Mouse (Mus musculus) fat pad, adult 2 months (tissue): ENCODE results near the gene Patj.
"Not testable (repeated sequence)": the region's sequence is repeated elsewhere in the genome, so short reads cannot be mapped to it uniquely, and the experiment has no call there.

Source experiments
- DNase-seq: peaks from one replicate; pipeline ENCODE4 v3.0.0-alpha.2; 2011; ENCODE audit warnings: low read depth, low spot score; ENCODE audit errors: extremely low read depth

Patj gene

DNA sequence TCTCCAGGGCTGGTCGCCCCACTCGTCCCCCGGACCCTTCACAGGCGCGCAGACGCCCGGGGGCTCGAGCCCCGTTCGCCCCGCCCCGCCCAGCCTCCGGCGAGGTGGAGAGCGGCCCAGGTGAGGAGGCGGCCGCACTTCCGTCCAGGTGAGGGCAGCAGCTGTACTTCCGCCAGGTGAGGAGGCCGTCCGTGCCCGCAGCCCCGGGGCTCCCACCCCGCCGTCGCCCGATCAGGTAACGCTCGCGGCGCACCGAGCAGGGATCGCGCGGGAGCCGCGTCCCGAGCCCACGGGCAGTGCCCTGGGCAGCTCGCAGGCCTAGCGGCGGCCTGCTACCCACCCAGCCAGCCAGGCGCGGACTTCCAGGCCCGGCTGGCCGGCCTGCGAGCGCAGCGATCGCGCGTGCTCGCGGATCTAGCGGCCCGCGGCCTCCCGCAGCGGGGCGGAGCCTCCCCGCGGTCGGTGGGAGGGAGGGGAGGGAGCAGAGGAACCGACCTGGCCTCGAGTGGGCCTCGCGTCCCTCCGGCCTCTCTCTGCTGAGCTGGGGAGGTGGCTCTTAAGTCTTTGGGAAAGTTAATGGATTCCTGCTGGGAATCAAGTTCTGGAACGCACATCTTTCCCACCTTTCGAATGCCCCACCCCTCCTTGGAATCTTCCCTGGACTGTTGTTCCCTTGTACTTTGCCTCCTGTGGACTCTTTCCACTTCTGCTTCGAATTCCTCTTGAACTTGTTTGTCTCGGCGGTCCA is at the start of gene Patj:
Gene Patj, plus strand, starts transcription at position 96 of the 748 bp plus-strand sequence.
- no peak for DNase-seq

- peak; percentile 3 for DNase-seq
These were observed 47.0 kb upstream of the Patj start for GRCm38 (mm10) chr4:98348580-98348979.

DNA sequence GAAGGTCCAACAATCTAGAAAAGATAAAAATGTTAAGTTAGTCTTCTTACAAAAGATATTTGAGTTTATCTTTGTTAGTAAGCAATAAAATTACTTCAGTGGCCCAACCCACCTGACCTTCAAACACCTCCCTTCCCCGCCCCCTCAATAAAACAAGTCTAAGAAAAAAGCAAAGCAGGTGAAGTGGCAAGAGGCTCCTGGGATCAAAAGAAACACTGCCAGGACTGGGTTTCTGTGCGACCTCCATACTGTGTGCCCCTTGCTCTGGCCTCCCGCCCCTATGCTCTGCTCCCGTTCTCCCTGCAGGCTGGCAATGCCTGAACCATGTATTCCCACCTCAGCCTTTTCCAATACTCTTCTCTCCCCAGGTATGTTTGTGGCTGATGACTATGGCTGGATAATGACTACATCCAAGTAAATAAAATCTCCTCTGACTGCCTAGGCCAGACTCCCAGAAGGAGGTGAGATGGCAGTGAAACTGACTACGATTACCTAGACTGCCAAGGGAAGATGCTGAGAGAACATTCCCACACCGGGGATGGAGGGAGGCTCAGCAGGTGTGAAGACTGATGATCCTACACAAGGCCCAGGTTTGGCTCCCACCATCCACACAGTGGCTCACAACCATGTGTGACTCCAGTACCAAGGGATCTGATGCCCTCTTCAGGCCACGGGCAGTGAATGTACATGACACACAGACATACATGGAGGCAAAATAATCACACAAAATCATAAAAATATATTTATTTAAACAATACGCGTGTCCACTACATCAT is 37.4 kb upstream of the Patj start:
- no peak for DNase-seq

GRCm38 (mm10) chr4:98375401-98375800 is 20.2 kb upstream of the Patj start:
- DNase-seq, result no peak

DNA sequence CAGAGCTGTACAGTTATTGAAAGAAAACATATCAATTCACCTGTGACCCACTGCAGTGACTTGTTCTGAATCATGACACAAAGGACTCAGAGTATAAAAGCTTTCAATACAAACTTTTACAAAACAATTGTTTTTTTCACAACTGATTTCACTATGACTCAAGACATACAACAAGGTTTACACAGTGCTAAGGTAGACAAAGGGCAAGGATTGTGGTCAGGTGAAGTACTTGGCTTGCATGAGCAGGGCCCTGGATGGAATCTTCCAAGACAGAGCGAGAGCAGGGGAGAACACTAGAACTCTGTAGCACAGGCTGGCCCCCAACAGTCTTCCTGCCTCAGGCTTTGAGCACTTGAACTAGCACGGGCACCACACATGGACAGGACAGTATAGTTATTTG is 18.6 kb upstream of the Patj start:
- DNase-seq, result no peak

DNA sequence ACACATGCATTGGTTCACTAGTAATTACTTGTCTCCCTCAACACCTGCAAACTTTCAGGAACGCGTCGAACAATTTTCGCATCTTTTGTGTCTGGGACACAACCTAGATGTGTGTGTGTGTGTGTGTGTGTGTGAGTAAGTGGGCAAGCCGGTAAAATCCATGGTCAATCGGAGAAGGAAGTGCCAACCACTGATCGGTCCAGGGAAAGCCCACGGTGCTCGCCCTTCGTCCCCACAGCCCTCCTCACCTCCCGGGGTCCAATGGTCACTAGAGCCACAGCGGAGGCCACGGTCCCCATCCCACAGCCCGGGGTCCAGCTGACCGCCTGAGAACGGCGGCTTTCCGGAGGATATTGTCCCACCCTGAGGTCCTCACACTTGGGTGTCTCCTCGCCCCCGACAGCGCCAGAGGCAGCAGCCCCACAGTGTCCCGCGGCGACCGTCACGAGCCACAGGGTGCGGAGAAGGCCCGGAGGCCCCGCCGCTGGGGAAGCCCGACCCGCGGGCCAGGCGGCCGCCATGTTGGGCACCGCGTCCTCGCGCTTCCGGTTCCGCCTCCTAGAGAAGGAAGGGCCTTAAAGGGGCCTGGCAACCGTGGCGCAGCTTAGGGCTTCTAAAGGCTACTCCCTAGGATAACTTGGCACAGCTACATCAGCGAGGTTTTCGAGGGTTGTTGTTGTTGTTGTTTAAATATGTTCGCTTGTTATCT is 12.7 kb upstream of the Patj start, which contains the start of gene Tm2d1:
Gene Tm2d1, minus strand, starts transcription at position 591 of the 709 bp plus-strand sequence.
- no peak for DNase-seq

DNA sequence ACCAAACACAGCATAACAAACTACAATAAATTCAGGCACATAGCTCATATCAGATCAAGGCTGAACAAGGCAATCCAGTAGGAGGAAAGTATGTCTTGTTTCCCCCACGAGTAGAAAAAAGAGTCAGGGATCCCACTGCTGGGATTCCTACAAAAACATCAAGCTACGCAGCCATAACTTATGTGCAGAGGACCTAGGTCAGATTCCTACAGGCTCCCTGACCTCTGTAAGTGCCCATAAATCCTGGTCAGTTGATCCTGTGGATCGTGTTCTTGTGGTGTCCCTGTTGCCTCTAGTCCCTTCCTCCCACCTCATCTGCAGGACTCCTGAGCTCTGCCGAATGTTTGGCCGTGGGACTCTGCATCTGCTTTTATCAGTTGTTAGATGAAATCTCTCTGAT is 10.5 kb upstream of the Patj start:
- DNase-seq, result no peak

GRCm38 (mm10) chr4:98395346-98395689 is 267 bp upstream of the Patj start:
- no peak for DNase-seq

GRCm38 (mm10) chr4:98400926-98401583 is 5.5 kb downstream of the Patj start:
- DNase-seq, result no peak

DNA sequence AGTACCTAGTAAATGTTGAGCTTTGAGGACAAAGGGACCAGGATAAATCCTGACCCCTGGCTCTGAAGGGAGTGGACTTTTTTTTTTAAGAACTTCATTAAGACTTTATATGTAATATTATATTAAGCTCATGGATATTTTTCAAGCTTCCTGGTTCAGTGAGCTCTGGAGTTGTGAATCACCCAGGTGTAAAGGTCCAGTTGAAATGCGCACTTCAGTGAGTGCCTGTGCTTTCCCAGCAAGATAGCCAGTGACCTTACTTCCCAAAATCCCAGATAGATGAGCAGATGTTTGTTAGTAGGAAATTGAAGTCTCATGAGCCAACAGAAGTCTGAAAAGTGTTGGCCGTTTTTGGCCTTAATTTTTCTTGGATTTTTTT is 6.0 kb downstream of the Patj start:
- no peak for DNase-seq

DNA sequence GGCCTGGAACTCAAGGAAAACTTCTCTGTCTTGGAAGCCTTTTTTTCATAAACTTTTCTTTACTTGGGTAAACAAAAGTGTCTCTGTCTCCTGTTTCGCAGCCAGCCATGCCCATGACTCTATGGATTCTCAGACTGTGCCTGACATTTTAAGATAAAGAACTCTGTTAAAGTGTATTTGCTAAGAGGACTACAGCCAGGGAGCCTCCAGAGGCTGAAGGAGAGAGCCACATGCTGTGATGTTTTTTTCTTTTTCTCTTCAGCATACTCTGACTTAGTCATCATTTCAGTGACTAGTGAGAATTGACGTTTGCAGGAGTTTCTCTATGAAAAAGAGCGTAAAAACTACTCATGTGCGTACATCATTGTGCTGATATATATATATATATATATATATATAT is 7.9 kb downstream of the Patj start:
- no peak for DNase-seq

GRCm38 (mm10) chr4:98404412-98404811 is 8.8 kb downstream of the Patj start:
- DNase-seq, result no peak

DNA sequence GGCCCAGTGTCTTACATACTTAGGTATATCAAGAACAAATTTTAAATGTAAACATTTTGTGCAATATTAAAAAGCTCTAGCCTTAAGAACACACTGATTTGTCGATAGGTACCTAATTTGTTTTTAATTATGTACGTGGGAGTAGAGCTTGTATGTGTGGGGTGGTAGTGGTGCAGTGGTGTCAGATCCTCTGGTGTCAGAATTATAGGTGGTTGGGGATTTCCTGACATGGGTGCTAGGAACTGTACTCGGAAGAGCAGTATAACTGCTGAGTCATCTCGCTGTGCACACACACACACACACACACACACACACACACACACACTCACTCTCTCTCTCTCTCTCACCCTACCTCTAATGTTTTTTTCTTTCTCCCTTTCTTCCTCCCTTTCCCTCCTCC is 12.9 kb downstream of the Patj start:
- DNase-seq, result no peak

DNA sequence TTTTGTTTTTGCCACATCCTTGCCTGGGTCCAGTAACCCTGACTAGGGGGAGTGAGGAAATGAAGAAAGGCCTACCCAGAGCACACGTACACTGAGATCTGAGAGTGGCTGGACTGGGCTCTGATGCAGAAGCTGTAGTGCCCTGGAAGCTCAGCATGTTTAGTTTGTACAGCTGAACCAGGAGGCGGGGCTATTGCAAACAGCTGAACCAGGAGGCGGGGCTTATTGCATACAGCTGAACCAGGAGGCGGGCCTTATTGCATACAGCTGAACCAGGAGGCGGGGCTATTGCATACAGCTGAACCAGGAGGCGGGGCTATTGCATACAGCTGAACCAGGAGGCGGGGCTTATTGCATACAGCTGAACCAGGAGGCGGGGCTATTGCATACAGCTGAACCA is 19.6 kb downstream of the Patj start:
- DNase-seq, result not testable (repeated sequence)

DNA sequence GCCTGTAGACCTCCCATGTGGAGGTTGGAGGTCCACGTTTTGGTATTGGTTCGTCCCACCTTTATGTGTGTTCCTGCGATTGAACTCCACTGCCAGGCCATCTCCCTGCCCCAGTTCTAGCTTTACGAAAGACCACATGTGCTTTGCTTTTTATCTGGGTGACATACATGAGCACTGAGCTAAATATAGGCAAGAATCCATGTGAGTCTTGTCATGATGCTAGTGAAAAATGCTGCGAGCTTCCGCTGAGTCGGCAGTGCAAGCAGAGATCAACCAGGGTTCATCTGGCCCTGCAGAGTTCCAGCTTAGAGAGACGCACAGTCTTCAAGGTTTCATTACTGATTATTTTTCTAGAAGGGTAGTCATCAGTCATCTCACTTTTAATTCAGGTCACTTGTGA is 32.8 kb downstream of the Patj start:
- DNase-seq, result no peak

DNA sequence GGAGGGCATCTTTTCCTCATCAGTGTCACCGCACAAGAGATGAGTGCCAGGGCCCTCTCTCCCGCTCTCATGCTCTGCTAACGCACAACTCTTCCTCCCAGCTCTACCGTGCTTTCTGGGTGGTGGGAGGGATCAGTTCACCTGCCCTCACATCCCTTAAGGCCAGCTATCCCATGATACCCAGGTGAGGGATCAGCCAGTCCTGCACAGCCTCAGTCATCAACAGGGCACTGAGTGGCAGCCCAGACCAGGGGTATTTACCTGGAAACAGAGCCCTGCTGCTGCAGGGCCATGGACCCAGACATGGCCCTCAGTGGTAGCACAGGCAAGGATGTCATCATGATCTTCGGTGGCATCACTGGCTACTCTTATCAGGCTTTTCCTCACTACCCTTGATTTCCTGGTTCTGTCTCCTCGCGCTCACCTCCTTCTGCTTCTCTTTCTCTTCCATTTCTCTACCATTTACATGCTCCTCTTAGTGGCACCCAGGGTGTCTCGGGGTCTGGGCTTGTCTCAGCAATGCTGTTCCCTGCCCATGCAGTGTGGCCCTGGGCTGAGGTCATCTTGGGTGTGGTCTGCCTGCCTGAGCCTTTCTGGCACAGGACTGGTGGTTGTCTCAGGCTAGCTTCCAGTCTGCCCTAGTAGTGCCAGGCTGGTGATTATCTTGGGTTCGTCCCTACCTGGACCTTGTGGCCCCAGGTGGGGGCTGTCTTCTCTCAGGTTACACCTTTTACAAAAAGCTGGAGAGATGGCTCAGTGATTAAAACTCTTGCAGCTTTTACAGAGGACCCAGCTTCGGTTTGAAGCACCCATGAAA is 40.3 kb downstream of the Patj start:
- DNase-seq, result no peak

DNA sequence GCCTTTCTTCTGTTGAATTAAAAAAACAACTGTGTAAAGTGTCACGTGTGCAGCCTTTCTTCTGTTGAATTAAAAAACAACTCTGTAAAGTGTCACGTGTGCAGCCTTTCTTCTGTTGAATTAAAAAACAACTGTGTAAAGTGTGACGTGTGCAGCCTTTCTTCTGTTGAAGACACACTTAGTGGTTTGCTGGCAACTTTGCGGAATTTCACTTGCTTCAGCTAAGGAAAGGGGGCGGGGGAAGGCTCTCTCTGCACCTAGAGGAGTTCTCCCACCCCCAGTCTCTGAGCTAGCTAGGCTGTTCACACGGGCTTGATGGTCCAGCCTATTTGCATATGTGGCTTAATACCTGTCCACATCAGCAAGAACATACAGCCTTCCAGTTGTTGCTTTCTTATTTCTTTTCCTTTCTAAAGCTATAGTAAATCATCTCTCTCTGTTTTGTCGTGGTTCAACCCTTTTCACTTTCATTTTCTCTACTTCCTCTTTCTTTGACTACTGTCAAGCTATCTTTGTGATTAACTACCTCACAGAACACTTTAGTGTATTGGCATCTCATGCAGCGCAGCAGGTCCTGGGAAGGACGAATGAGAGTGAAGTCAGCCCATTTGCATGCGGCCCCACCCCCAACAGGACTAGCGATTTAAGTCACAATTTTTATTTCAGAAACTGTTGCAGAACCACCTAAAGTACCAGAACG is 41.2 kb downstream of the Patj start:
- DNase-seq, result no peak

DNA sequence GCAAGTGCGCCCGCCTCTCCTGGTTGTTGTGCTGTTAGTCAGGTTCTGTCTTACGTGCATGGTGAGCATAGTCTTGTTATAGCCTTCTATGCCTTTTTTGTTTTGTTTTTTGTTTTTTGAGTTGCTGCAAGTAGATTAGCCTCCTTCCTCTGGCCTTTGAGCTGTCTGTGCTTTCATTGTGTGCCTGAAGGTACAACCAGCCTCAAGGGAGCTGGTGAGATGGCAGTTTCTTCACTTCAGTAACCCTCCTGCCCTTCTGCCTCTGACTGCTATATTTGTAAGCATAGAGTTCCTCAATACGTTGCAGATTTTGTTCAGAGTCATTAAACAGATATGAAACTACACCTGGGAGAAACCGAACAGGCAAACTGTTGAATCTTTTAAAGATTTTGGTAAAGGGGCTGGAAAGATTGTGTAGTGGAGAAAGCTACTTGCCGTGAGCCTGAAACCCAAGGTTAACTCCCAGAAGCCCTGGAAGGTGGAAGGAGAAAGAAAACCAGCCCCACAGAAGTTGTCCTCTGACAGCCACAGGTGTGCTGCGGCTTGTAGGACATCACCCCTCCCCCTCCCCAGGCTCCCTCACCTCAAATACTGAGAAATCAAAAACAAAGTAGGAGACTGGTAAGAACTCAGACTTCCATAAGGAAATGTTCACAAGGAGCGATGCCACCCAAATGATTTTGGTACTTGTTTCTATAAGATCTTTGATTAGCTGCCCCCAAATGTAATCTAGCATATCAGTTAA is 43.8 kb downstream of the Patj start:
- no peak for DNase-seq

DNA sequence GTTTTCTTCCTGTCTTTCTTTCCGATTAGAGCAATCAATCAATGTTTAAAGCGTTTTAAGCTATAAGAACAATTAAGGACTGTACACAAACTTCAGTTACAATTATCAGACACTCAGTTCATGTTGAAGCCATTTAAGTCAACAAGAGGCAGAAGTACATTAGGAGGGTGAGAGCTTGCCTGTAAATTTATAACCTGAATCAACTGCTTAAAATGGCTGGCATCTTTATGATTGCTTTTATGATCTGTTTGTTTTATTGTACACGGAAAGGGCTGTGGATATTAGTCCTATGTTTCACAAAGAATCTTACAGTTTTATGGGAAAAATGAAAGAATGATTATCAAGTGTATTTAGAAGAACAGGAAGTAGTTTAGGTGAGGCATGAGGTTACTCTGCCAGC is 45.7 kb downstream of the Patj start:
- no peak for DNase-seq
